Mouse (Mus musculus) v-Abl transformed pro-B cells (cell line): ENCODE measurements around the gene Aars.
"Not testable (repeated sequence)": the region's sequence is repeated elsewhere in the genome, so short reads cannot be mapped to it uniquely, and the experiment has no call there.

Source experiments
- in situ Hi-C, 2 experiments: fragments of 400-800 bp; cut with MboI; formaldehyde crosslinking; loops; one replicate each; pipeline ENCODE4 v1.15.1; 2025; ENCODE audit not compliant: unreplicated experiment in 2 of 2

Gene Aars

DNA sequence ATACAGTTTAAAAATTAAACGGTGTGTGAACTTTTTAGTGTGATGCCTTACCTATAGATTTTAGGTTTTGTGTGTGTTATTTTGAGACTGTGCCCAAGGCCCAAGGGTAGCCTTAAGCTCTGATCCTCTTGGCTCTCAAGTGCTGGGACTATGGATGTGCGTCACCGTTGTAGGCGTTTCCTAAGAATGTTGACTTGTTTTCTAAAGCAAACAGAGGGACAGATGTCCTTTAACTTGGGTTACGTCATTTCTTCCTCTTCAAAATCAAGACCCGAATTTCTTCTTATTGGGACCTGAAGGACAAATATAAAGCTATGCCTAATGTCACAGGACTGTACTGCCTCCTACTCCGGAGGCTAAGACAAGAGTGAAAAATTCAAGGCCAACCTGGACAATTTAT, at the start of gene Aars:
Gene Aars, plus strand, starts transcription at position 229 of the 400 bp plus-strand sequence.
- in situ Hi-C loops = no loop called here

DNA sequence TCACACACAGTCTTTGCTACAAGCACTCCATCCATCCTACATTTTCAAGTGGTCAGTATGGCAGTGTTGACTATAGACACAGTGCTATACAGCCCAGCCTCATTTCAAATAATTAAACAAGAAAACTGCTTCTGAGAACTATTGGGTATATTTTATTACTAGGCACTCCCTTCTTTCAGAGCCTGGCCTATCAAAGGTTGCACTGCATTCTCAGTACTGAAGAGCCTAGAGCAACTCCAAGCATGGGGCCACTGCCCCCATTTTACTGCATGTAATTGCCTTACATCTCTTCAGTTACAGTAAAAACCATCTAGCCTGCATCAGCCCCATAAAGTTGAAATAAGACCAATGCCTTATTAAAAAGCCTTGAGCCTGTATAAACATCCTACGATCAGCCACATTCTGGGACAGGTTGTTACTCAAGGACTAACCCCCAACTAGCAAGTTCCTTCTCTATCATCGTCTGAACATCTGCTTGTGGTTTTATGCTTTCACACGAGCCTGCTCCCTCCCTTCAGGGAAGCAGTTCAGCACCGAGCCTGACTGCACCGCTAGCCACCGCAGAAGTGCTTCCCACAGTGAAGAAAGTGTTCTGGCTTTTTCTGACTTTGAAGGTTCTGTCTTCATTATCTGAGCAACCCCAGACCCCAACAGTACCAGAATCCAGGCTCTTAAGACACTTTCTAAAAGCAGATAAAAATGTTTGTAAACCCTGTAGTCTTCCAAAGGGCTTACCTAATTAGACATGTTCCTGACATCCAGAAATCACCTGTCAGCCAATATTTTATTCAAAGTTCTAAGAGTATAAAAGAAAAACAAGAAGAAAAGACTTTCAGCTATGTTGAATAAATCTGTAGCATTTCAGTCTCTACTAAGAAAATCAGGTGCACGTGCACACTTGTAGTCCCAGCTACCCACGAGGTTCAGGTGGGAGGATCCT, 44.9 kb upstream of the Aars start:
- in situ Hi-C loops = loop anchor here in 1 of 2 experiments (5.0 kb wide), 1 partner anchor 59 kb away; no protein-coding TSS in a partner anchor

DNA sequence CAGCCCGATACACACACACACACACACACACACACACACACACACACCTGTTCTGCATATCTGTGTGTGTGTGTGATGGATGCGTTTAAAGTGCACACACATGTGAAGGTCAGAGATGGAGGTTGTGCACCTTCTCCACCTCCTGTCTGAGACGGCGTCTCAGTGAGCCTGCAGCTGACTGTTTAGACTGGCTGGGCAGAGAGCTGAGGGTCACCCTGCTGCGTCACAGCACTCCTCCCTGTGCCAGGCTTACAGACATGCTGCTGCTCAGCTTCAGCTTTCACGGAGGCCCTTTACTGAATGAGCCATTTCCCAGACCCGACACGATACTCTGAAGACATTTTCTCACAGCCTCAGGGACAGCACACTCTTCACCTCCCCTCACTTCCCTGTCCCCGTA, 42.9 kb upstream of the Aars start:
- in situ Hi-C loops = no loop called here

DNA sequence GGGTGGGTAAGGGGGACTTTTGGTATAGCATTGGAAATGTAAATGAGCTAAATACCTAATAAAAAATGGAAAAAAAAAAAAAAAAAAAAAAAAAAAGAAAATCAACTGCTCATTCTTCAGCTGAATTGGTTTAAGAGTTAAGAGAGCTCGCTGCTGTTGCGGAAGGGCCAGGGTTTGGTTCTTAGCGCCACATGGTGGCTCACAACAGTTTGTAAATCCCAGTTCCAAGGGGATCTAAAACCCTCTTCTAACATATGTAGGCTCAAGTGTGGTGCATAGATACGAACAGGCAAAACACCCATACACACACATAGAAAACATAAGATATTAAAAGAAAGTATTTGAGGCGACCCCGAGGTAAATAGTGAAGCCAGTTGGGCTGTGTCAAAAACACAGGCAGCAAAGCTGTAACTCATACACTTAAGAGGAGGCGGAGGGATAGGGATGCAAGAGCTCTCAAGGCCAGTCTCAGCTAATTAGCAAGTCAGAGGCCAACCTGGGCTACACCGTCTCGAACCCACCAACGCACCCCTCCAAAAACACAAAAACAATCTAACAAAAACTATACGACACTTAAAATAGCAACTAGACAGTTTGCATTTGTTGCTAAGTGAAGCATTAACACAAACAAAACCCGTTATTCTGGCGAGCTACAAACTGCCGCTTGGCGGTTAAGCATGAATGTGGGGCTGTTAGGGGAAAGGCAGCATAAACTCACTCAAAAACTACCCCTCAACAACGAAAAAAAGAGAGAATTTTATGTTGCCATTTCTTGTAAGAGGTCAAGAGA, 36.1 kb upstream of the Aars start:
- in situ Hi-C loops = loop anchor here in 1 of 2 experiments (5.0 kb wide), 1 partner anchor 40 kb away; no protein-coding TSS in a partner anchor

DNA sequence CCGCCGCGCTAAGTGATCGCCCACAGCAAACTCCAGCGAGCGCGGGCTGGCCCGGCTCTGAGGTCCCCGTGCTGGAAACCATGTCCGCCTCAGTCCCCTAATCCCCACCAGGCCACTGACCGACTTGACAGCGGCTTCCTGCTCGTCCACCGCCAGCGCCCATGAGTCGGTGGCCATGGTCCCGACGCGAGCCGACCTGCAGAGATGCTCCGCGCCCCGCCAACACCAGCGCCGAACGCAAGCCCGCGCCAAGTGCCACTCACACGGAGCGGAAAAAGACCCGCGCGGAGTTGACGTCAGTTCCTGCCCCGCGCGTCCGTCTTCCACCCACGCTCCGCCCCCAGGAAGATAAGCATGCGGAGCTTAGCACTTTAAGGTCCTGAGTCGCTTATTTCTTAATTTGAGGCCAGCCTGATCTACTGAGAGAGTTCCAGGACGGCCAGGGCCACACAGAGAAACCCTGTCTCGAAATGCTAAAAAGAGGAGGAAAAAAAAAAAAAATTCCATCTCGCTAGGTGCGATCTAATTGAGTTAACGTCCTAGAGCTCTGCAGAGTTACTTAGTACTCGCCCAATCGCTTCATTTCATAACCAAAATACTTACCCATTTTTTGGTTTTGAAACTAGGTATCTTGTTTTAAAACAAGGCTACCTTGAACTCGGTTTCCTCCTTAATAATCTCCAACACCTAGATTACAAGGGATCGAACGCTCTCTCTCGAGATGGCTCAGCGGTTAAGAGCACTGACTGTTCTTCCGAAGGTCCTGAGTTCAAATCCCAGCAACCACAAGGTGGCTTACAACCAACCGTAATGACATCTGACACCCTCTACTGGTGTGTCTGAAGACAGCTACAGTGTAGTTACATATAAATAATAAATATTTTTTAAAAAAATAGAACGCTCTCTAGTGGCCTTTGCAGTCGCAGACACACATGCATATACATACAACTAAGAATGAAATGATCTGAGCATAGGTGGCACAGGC, 35.1 kb upstream of the Aars start, which contains the start of gene Ddx19a:
Gene Ddx19a, minus strand, starts transcription at position 254 of the 985 bp plus-strand sequence.
- in situ Hi-C loops = loop anchor here in 1 of 2 experiments (5.0 kb wide), 1 partner anchor 39 kb away; no protein-coding TSS in a partner anchor

DNA sequence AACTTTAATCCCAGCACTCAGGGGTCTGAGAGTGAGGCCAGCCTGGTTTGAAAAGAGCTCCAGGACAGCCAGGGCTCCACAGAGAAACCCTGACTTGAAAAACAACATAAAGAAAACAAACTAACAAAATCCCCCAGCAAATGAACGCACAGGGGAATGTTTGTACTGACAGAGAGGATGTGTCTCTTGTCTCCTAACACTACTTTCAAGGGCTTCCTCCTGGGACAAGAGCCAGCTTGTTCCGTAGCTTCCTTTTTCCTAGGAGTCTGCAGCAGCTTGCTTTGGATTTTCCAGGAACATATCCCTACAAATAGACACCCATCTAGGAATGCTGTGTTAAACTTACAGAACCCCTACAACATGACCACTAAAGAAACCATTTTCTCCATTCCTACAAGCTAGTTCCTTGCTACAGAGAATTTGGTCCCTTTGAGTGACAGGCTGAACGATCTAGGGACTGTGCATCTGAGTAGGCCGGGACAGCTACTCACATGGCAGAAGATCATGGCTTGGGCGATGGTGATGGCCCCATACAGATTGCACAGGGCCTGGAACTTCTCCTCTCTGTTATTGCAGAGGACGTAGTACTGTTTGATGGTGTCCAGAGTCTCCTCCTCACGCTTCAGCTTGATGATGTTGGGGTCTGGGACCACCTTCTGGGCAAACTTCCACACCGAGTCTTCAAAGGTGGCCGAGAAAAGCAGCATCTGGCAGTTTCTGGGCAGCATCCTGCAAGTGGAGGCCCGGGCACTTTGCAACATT, 22.5 kb upstream of the Aars start:
- in situ Hi-C loops = not testable (repeated sequence)

DNA sequence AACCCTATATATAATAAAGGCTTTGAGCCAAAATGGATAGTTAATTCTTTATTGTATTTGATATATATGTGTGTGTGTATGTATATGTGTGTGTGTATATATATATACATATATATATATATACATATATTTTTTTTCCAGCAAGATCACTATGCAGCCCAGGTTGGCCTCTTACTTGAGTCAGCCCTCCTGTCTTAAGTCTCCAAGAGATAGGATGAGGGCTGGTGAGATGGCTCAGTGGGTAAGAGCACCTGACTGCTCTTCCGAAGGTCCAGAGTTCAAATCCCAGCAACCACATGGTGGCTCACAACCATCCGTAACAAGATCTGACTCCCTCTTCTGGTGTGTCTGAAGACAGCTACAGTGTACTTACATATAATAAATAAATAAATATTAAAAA, 6.3 kb upstream of the Aars start:
- in situ Hi-C loops = not testable (repeated sequence)

DNA sequence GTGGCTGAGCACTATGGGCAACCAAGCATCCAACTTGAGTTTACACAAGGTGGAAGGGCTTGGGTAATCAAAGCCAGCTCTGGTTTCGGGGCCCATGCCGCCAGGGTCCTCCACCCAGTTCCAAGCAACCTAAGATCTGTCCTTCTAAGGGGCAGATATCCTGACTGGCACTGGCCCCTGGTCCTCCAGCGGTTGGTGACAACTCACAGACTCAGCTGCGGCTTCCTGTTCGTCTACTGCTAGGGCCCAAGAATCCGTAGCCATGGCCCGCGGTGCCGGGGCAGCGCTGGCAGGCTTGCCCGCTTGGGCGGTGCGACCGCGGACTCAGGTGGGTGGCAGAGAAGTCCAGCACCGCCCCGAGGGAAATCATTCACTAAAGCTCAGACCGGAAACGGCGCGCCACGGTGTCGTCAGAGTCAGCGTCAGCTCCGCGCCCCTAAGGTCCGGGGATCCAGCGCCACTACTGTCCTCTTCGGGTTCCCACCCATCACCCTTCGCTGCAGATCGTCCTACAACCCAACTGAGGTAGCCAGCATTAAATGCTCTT, 5.5 kb upstream of the Aars start:
- in situ Hi-C loops = no loop called here

DNA sequence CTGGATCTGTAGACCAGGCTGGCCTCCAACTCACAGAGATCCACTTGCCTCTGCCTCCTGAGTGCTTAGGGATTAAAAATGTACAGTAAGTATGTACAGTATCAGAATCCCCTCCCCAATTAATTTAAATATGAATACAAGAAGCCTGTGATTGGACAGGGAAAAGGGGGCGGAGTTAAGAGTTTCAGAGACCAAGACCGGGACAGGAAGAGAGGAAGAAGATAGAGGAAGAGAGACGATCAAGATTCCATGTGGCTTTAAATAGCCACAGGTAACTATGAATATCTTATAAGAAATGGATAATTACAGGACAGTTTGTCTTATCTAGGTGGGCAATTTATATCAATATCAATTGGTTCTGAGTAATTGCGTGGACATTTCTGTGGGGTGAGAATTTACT, 3.4 kb upstream of the Aars start:
- in situ Hi-C loops = no loop called here

DNA sequence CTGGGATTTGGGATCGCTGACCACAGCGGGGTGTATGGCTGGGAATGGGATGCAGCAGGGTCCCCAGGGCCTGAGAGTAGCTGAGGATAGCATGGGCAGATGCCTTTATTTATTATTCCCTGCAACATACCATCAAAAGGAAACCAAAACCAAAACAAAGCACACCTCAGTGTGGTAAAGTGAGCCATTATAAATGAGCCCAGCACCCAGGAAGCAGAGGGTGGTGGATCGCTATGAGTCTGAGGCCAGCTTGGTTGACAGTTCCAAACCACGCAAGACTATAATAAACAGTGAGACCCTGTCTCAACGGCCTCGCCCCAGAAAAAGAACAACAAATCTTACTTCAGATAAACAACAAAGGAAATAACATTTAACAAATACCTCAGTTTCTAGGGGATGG, 2.9 kb upstream of the Aars start:
- in situ Hi-C loops = no loop called here

DNA sequence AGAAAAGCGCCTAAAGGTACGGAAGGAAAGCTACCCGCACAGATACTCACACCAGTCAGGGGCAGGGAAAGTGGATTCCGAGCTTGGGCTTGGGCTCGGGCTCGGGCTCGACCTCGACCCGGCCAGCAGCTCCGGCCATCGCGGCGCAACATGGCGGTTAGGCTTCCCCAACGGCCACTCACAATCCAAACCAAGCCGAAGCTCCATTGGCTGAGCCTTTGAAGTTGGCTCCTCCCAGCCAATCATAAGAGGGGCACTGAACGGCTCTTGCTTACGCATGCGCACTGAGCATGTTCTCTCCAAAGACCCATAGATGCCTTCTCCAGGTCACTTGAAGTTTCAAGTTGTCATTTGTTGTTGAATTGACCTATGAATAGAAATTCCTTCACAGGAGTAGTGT, 1.4 kb upstream of the Aars start, which contains the start of gene Ddx19b:
Gene Ddx19b, minus strand, starts transcription at position 180 of the 400 bp plus-strand sequence.
- in situ Hi-C loops = no loop called here

DNA sequence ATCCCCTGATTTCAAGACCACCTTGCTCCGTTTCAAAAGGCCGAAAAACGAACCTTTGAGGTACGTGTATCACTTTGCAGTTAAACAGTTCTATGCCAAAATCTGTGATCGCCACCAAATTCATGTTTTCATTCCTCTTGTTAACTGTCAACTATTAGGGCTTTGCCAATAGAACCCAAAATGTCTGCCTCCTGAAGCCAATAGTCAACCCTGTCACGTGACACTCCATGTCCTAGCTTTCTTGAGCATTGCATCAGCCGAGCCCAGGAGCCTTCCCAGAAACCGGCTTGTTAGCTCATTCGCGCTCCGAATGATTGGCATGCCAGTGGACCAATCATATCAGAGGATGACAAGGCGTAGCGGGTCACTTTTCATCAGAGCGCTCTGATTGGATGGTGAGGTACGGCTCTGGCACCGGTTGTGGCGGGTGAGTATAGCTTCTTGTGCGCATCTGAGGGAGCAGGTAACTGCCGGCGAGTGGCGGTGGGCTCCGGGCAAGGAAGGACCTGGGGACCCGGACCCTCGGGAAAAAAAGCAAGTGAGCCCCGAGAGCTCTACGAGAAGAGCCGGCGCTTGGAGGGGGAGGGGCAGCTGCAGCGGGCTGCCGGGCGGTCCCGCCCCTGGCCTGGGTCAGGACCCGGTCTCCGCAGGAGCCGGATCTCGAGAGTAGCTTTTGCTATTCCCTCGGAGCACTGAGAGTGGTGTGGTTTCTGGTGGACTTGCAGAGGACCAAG, 705 bp downstream of the Aars start:
- in situ Hi-C loops = no loop called here

DNA sequence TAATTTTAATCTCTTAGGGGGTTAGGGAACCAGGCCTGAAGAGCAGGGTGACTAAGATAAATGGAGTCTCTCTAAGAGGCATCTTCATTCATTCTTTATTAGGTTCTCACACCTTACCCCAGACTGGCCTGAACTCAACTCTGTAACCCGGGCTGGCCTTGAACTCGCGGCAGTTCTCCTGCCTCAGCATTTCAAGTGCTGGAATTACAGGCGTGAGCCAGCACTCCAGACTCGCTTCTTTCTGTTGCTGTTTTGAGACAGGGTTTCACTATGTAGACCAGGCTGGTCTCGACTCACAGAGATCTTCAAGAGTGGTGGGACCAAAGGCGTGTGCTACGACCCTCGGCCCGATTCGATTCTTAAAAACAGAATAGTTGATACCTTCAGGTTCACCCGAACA, 1.3 kb downstream of the Aars start:
- in situ Hi-C loops = no loop called here

DNA sequence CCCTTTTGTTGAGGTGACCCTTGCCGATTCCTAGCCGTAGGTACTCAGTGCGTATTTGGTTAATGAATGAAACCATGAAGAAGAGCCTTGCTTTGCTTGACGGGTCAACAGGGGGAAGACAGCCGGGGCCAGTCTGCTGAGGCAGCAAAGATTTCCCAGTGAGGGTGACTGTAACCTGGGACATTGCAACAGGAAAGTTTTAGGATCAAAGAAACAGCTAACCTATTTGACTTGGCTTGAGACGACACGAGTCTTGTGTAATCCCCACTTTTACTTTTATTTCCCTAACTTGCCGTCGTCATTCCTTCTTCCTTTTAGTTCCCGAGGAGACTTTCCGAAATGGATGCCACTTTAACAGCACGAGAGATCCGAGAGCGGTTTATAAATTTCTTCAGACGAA, 3.6 kb downstream of the Aars start:
- in situ Hi-C loops = loop anchor here in 1 of 2 experiments (5.0 kb wide), 1 partner anchor 39 kb away; the partner anchor contains the start of gene Ddx19a

DNA sequence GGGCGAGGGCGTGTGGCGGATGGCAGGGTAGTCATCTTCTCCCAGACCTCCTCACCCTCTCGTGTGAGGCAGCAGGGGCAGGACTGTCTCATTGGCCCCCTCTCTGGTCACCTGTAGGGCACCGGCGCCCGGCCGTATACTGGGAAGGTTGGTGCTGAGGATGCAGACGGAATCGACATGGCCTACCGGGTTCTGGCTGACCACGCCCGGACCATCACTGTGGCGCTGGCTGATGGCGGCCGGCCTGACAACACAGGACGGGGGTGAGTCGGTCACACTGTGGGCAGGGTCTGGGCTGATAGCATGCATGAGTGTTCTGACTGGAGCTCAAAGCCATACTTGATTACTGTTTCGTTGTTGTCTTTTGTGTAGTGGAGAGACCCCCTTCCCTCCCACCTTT, 9.6 kb downstream of the Aars start:
- in situ Hi-C loops = no loop called here

DNA sequence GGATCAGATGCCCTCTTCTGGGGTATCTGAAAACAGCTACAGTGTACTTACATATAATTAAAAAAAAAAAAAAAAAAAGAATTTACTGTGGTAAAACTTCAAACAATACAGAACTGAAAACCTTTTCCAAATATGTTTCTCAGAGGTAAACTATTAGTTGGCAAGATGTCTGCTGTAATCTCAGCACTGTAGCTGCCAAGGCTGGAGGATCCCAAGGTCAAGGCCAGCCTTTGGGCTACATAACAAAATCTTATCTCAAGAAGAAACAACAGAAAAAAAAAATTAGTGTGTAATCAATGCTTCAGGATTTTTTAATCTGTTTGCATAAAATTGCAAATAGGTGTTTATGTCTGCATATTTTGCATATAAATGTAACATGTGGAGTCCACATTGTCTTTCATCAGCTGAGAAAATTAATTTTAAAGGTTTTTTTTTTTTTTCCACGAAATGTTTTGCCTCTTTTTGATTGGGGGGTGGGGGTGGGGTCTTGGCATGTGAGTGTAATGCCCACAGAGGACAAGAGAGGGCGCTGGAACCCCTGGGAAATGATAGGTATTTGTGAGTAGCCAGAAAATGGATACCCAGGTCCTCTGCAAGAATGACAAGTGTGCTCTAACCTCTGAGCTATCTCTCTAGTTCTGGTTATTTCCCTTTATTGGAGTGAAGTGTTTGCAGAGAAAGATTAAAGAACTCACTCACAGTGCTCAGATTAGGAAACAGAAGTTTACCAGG, 11.2 kb downstream of the Aars start:
- in situ Hi-C loops = no loop called here

DNA sequence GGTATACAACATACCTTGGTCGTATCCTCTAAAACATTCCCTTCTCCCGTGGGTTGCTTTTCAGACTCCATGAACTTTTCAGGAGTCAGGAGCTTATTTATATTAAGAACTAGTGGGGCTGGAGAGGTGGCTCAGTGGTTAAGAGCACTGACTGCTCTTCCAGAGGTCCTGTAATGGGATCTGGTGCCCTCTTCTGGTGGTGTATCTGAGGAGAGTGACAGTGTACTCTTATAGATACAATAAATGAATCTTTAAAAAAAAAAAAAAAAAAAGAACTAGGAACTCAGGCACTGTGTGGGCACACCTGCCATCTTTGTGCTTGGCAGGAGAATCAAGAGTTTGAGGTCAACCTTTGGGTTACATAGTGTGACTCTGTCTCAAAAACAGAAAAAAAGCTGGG, 15.8 kb downstream of the Aars start:
- in situ Hi-C loops = loop anchor here (5.0 kb wide), 3 partner anchors 61 to 191 kb away; no protein-coding TSS in a partner anchor
